Mouse (Mus musculus): Measurements from ENCODE around the gene Tanc2. TPM values are rescaled to one million over a fixed set of nuclear protein-coding genes. Genes with fewer than 3 reads are reported as not detected.
A peak's percentile ranks its signal among the peaks of the same experiment; 100 is the strongest.

Gene Tanc2
- polyA plus RNA-seq, 2 experiments = 11.2 to 13.0 TPM

DNA sequence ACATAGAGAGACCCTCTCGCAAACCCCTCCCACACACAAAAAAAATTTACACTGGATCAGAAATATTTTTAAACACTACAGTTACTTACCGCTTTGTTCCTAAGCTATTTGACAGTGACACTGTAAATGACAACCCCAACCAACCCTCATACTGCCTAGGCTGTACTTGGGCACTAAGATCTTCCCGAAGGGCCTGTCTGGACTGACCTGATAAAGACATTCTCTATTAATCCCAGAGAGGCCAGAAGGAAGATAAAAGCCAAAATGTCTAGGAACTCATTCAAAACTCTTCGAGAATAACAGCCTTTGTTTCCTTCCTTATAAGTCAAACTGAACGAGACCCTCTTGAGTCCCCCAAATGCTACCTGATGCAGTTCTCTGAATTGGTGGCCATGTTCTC lies 331.5 kb downstream of the Tanc2 start:
- WGBS = 91% methylated on average over 5 of the region's 5 CpGs
- H3K36me3 ChIP-seq (ENCODE audit: control insufficient read depth, insufficient read depth, low read length) = peaks cover 56% of the 10 kb centered on the region
- no peaks in the 10 kb centered on the region for H3K4me1 ChIP-seq (ENCODE audit: control insufficient read depth, insufficient read depth, low read length)
- TF ChIP-seq POLR2A (IDR thresholded peaks at IDR 0.05; ENCODE audit: borderline replicate concordance, extremely low read depth, insufficient read depth, insufficient read length) = no peak
- DNase-seq (ENCODE audit: low spot score) (no peak), ATAC-seq (ENCODE audit: low FRiP score, low read depth) (no peak)
- no peaks in the 10 kb centered on the region for H3K27me3 ChIP-seq (ENCODE audit: control insufficient read depth, insufficient read depth, low read length)
- H3K4me3 ChIP-seq (replicated peaks; ENCODE audit: low read length) = no peak overlapping the region
- H3K27ac ChIP-seq (replicated peaks; ENCODE audit: low read depth, low read length) = no peak overlapping the region
- H3K4me2 ChIP-seq (replicated peaks; ENCODE audit: low read depth, low read length, severe bottlenecking) = no peak overlapping the region
- no peaks in the 10 kb centered on the region for H3K9me3 ChIP-seq (ENCODE audit: control insufficient read depth, low read length)
- H3K9ac ChIP-seq (ENCODE audit: low read depth, low read length, severe bottlenecking) = no peak overlapping the region

DNA sequence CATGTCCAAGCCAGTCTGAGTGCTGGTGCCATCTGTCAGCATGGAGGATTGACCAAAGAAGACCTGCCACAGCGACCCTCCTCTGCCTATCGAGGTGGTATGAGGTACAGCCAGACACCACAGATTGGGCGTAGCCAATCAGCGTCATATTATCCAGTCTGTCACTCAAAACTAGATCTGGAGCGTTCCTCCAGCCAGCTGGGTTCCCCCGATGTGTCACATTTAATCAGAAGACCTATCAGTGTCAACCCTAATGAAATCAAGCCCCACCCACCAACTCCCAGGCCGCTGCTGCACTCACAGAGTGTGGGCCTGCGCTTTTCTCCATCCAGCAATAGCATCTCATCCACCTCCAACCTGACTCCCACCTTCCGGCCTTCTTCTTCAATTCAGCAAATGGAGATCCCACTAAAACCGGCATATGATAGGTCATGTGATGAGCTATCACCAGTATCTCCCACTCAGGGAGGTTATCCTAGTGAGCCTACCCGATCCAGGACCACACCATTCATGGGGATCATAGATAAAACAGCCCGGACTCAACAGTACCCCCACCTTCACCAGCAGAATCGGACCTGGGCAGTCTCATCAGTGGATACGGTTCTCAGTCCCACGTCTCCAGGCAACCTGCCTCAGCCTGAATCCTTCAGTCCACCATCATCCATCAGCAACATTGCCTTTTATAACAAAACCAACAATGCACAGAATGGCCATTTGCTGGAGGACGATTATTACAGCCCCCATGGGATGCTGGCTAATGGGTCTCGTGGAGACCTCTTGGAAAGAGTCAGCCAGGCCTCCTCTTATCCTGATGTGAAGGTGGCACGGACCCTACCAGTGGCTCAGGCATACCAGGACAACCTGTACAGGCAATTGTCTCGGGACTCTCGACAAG lies 333.2 kb downstream of the Tanc2 start:
- Histone ChIP-seq H3K4me2 (replicated peaks; ENCODE audit: low read depth, low read length, severe bottlenecking) (no peak overlapping the region), H3K9ac (ENCODE audit: low read depth, low read length, severe bottlenecking) (no peak overlapping the region), H3K36me3 (ENCODE audit: control insufficient read depth, insufficient read depth, low read length) (peaks cover 45% of the 10 kb centered on the region), H3K4me1 (ENCODE audit: control insufficient read depth, insufficient read depth, low read length) (no peaks in the 10 kb centered on the region), H3K9me3 (ENCODE audit: control insufficient read depth, low read length) (no peaks in the 10 kb centered on the region), H3K27me3 (ENCODE audit: control insufficient read depth, insufficient read depth, low read length) (no peaks in the 10 kb centered on the region), H3K27ac (replicated peaks; ENCODE audit: low read depth, low read length) (no peak overlapping the region), H3K4me3 (replicated peaks; ENCODE audit: low read length) (no peak overlapping the region)
- no peak for TF ChIP-seq POLR2A (IDR thresholded peaks at IDR 0.05; ENCODE audit: borderline replicate concordance, extremely low read depth, insufficient read depth, insufficient read length)
- 88% methylated on average over 20 of the region's 20 CpGs for WGBS
- no peak for ATAC-seq (ENCODE audit: low FRiP score, low read depth)
- no peak for DNase-seq (ENCODE audit: low spot score)

DNA sequence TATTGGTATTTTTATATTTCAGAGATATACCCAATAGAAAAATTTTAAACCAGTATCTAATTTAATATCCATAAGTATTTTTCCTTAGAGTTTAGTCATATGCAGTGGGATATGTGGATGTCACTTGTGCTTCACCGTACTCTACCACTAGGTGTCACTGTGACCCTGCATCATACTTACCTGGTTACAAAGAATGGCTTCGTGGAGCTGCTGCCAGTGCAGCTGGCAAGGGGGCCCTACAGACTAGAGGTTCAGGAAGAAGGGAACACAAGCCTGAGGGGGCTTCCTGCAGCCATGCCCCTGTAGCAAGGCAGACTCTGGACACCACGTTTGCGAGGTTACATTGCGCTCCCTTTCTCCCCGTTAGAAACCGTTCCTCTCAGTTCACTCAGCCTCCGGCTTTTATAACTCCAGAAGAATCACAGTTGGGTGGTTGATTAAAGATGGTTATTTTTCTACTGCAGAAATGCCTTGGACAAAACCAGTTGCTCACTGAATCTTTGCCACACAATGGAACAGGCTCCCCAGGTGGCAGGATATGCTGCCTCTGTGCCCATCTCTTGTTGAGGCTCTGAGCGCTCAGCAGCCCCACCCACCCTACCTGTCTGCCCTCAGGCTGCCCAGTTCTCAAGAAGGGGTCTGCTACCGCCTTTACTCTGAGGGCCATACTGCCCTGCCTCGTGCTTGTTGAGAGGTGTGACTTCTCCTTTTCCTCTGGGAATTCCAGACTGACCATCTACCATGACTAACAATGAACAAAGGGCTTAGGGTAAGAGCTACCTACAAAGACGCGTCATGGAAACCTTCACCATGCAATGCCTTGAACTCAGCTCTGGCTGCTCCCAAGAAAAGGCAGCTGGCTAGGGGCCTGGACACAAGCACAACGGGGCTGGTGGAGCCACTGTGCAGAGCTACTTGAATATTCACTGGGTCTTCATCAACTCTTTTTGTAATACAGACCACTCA lies 337.6 kb downstream of the Tanc2 start:
- no peak for TF ChIP-seq POLR2A (IDR thresholded peaks at IDR 0.05; ENCODE audit: borderline replicate concordance, extremely low read depth, insufficient read depth, insufficient read length)
- Histone ChIP-seq H3K27ac (replicated peaks; ENCODE audit: low read depth, low read length) (no peak overlapping the region), H3K36me3 (ENCODE audit: control insufficient read depth, insufficient read depth, low read length) (peaks cover 17% of the 10 kb centered on the region), H3K9me3 (ENCODE audit: control insufficient read depth, low read length) (no peaks in the 10 kb centered on the region), H3K4me1 (ENCODE audit: control insufficient read depth, insufficient read depth, low read length) (no peaks in the 10 kb centered on the region), H3K4me3 (replicated peaks; ENCODE audit: low read length) (no peak overlapping the region), H3K4me2 (replicated peaks; ENCODE audit: low read depth, low read length, severe bottlenecking) (no peak overlapping the region), H3K27me3 (ENCODE audit: control insufficient read depth, insufficient read depth, low read length) (no peaks in the 10 kb centered on the region), H3K9ac (ENCODE audit: low read depth, low read length, severe bottlenecking) (no peak overlapping the region)
- 54% methylated on average over 14 of the region's 14 CpGs for WGBS
- ATAC-seq (ENCODE audit: low FRiP score, low read depth) (peak; percentile 79; the same call in 1 of the 2 replicates), DNase-seq (ENCODE audit: low spot score) (peak; percentile 83)

DNA sequence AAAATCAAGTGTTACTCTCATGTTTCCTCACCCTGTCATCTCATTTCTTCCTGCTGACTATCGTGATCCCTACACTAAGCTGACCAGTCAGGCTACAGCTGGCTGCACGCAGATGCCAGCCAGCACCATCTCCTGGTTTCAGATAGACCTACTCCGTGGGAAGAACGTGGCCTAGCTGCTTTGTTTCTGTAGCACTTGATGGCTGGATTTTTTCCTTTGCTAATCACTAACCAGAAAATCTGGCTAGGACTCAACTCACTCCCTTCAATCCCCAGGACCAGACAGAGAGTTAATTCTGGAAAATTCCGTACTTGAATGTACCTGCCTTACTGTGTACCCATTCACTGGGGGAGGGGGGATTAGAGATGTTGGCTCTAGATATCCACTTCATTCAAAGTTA lies 338.4 kb downstream of the Tanc2 start:
- no peak for ATAC-seq (ENCODE audit: low FRiP score, low read depth)
- Histone ChIP-seq H3K4me2 (replicated peaks; ENCODE audit: low read depth, low read length, severe bottlenecking) (no peak overlapping the region), H3K9me3 (ENCODE audit: control insufficient read depth, low read length) (no peaks in the 10 kb centered on the region), H3K36me3 (ENCODE audit: control insufficient read depth, insufficient read depth, low read length) (peaks cover 8% of the 10 kb centered on the region), H3K4me1 (ENCODE audit: control insufficient read depth, insufficient read depth, low read length) (no peaks in the 10 kb centered on the region), H3K27me3 (ENCODE audit: control insufficient read depth, insufficient read depth, low read length) (no peaks in the 10 kb centered on the region), H3K27ac (replicated peaks; ENCODE audit: low read depth, low read length) (no peak overlapping the region), H3K9ac (ENCODE audit: low read depth, low read length, severe bottlenecking) (no peak overlapping the region), H3K4me3 (replicated peaks; ENCODE audit: low read length) (no peak overlapping the region)
- no peak for DNase-seq (ENCODE audit: low spot score)
- 81% methylated on average over 5 of the region's 5 CpGs for WGBS
- TF ChIP-seq POLR2A (IDR thresholded peaks at IDR 0.05; ENCODE audit: borderline replicate concordance, extremely low read depth, insufficient read depth, insufficient read length) = no peak

DNA sequence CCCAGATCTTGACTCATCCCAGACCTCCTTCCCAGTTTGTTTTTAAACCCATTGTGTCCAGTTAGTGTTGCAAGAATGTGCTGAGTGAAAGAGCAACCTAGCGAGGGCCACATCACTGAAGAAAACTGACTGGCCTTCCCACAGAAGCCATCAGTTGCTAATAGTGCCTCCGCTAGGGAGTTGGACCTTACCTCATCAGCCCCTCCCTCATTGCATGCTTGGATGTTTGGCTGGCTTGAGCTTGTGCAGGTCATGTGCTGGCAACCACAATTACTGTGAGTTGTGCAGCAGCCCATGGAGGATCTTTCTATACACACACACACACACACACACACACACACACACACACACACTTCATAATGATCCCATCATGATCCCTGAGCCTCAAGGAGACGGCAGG lies 341.6 kb downstream of the Tanc2 start:
- H3K36me3 ChIP-seq (ENCODE audit: control insufficient read depth, insufficient read depth, low read length) = no peaks in the 10 kb centered on the region
- ATAC-seq (ENCODE audit: low FRiP score, low read depth) = no peak
- H3K4me3 ChIP-seq (replicated peaks; ENCODE audit: low read length) = no peak overlapping the region
- H3K27ac ChIP-seq (replicated peaks; ENCODE audit: low read depth, low read length) = no peak overlapping the region
- no peak overlapping the region for H3K4me2 ChIP-seq (replicated peaks; ENCODE audit: low read depth, low read length, severe bottlenecking)
- H3K4me1 ChIP-seq (ENCODE audit: control insufficient read depth, insufficient read depth, low read length) = no peaks in the 10 kb centered on the region
- no peak for DNase-seq (ENCODE audit: low spot score)
- H3K9me3 ChIP-seq (ENCODE audit: control insufficient read depth, low read length) = no peaks in the 10 kb centered on the region
- 92% methylated on average over 3 of the region's 3 CpGs for WGBS
- TF ChIP-seq POLR2A (IDR thresholded peaks at IDR 0.05; ENCODE audit: borderline replicate concordance, extremely low read depth, insufficient read depth, insufficient read length) = no peak
- no peaks in the 10 kb centered on the region for H3K27me3 ChIP-seq (ENCODE audit: control insufficient read depth, insufficient read depth, low read length)
- H3K9ac ChIP-seq (ENCODE audit: low read depth, low read length, severe bottlenecking) = no peak overlapping the region
